Mouse (Mus musculus): ENCODE results near the gene Bcl9.

Gene Bcl9

DNA sequence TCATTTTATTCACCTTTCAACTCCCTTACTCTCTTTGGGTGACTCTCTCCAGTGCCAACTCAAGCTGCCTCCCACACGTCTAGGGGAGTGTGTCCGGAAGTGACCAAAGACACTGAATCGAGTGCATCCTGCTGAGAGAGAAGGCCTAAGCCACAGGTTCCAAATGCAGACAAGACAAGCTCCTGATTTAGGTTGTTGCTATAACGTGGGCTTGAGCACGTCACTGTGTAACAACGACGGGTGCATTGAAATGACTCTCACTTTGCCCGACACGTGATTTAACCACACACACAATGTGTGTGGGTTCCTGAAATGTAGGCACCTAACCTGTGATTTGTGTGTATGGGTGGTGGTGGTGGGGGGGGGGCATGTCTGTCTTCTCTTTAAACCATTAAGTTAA is 3.4 kb downstream of the Bcl9 start:
- no peak for DNase-seq

- DNase-seq = no peak
Measured at GRCm38 (mm10) chr3:97284878-97285277, 12.8 kb downstream of the Bcl9 start.

GRCm38 (mm10) chr3:97284056-97284455 is 13.7 kb downstream of the Bcl9 start:
- DNase-seq = peak; percentile 67 to 80

- DNase-seq = no peak
Measured at GRCm38 (mm10) chr3:97281426-97281825, 16.3 kb downstream of the Bcl9 start.

DNA sequence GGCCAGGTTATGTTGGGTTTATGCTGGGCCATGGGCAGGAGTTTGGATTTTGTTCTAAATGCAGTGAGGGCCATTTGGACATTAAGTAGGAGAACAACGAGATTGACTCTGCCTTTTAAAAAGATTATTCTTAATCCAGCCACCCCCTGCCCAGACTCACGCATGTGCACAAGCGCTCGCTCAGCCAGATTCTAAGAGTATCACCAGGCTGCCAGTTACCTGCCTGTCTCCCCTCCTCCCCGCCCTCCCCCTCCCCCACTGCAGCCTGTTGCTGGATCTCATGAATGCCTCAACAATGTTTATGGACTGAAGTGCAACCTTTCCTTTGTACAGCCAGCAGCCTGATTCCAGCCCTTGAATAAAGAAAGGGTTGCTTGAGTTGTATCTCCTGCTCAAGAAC is 22.0 kb downstream of the Bcl9 start:
- no peak for DNase-seq

- DNase-seq = no peak
Measured at GRCm38 (mm10) chr3:97274516-97275230, 23.0 kb downstream of the Bcl9 start.

- no peak for DNase-seq
Measured at GRCm38 (mm10) chr3:97273876-97274275, 23.8 kb downstream of the Bcl9 start.

GRCm38 (mm10) chr3:97265667-97266415 is 31.9 kb downstream of the Bcl9 start:
- DNase-seq = no peak

GRCm38 (mm10) chr3:97262235-97262634 is 35.5 kb downstream of the Bcl9 start:
- no peak for DNase-seq

DNA sequence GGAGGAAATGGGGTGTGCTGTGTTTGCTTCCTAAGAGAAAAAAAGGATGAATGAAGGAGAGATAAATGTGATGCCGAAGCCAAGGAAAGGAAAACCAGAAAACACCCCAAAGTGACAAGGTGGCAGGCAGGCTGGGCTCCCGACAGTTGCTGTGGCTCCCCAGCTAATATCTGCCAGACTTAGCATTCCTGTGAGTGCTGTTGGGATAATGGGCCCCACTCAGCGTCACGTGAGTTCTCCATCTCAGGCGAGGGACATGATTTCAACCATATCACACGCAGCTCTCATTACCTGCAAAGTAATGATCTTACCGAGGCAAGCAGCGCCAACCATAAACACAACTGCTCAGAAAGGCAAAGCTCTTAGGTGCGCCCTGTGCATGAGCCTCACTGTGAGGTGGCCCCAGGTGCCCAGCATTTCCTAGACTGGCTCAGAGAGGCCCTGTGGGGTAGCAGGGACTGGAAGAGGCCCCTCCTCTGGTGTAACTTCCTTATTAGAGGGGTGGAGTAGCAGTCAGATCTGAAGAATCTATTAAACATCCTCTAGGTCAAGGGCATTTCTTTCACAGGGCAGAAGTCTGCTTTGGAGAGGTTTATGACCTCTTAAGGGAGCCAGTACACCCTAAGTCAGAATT is 41.9 kb downstream of the Bcl9 start:
- DNase-seq = no peak

GRCm38 (mm10) chr3:97254861-97255465 is 42.8 kb downstream of the Bcl9 start:
- no peak for DNase-seq

- no peak for DNase-seq
Measured at GRCm38 (mm10) chr3:97253823-97254600, 43.7 kb downstream of the Bcl9 start.

DNA sequence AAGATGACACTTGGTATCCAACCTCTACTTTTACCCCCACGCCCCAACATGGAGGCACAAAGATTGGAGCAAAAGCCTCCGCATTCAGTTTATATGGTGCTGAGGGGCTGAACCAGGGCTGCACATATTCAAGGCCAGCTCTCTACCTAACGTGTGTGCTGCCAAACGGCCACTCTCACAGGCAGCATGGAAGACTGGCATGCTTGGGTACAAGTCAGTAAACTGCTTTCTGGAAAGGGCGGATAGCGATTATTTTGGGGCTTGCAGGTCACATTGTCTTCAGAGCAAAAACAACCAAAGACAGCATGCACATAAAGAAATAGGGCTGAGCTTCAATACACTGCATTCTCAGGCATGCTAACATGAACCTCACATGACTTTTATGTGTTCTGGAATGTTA is 44.8 kb downstream of the Bcl9 start:
- no peak for DNase-seq

- DNase-seq = no peak
Measured at GRCm38 (mm10) chr3:97242629-97243167, 55.0 kb downstream of the Bcl9 start.

DNA sequence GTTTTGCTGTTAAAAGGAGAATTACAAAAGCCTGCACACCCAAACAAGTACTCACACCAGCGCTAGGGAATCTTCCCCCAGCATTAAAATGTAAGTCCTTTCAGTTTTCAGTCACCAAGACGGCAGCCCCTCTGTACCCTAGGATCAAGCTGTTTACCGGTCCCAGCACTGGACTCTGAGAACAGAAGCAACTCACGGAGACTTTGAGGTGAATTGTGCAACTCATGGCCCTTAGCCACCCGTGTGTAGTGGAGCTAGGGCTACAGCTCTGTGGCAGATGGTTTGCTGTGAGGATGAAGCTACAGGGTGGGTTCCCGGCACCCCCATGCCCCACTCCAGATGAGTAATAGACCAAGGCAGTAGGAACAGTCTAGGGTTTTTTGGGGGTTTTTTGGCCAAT is 55.9 kb downstream of the Bcl9 start:
- DNase-seq = no peak

- no peak for DNase-seq
Measured at GRCm38 (mm10) chr3:97239793-97240192, 57.9 kb downstream of the Bcl9 start.

- DNase-seq = no peak
Measured at GRCm38 (mm10) chr3:97239316-97239715, 58.4 kb downstream of the Bcl9 start.

- DNase-seq = no peak
Measured at GRCm38 (mm10) chr3:97238521-97238920, 59.2 kb downstream of the Bcl9 start.

DNA sequence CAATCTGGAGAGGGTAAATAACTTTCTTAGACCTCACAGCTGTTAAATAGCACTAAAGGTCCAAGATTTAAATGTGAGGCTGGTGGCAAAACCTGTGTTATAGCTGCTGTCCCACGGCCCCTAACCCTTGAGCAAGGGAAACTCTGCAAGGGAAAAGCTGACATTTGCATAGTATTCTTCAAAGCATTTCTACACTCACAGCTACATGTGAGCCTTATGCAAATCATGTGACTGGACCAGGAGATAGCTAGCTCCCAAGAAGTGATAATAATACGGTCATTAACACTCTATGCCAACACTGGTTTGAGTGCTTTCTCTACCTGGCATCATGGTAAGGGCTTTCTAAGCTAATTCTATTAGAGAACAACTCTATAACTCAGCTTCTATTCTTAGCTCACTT is 60.3 kb downstream of the Bcl9 start:
- no peak for DNase-seq

- no peak for DNase-seq
Measured at GRCm38 (mm10) chr3:97234797-97235196, 62.9 kb downstream of the Bcl9 start.

DNA sequence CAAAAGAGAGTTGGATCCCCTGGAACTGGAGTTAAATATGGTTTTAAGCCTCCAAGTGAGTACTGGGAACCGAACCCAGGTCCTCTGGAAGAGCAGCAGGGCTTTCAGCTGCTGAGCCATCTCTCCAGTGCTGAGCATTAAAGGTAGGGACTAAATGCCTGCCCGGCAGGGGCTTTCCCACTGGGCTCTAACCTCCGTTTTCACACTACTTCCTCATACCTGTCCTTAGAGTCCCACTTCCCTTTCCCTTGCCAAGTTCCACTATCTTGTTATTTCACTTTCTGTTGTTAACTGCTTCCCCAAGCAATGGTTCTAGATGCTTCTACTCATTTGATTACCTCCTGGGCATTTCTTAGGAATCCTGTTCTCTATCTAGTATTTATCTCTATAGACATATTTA is 65.4 kb downstream of the Bcl9 start:
- no peak for DNase-seq

DNA sequence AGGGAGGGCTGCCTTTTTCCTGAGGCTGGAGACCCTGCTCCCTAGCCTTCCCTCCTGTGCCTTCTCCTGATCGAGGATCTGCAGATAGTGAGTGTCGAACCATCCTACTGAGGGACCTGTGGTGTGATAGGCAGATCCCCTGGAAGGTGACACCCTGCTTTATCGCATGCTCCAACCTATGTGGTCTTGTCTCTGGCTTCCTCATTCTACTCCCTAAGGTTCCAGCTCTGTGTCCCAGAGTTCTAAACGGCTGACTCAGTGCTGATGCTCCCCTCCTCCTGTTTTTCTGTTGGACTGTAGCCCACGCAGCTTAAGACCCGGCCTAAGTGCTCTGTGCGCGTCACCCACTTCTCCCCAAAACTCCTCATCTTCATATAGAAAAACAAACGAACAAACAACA is 65.9 kb downstream of the Bcl9 start:
- no peak for DNase-seq

All from cerebellum, postnatal 25 days (tissue).